Mouse (Mus musculus) intestine, embryonic 14.5 days (tissue): ENCODE measurements around the gene Kbtbd12. TPM values are rescaled to one million over a fixed set of nuclear protein-coding genes. Genes with fewer than 3 reads are reported as not detected.

Source experiments
- ATAC-seq: fragments of 200-750 bp; cut with Nextera tagmentation; replicated peaks from 2 replicates; pipeline ENCODE4 v1.8.0; 2017; ENCODE audit warnings: low read depth, moderate number of reproducible peaks, moderate TSS enrichment, moderate library complexity; ENCODE audit not compliant: low FRiP score, low TSS enrichment
- DNase-seq: peaks from one replicate; pipeline ENCODE4 v3.0.0-alpha.2; 2018; ENCODE audit warnings: low spot score
- H3K27ac ChIP-seq: fragments of 300-500 bp; sonication (generic); 2 replicates; pipeline ENCODE4 v1.5.1; 2014; ENCODE audit warnings: low read depth, mild to moderate bottlenecking, control low read depth
- H3K27me3 ChIP-seq: fragments of 300-500 bp; sonication (generic); replicated peaks from 2 replicates; pipeline ENCODE4 v1.6.1; 2014; ENCODE audit warnings: low read length, control low read depth; ENCODE audit not compliant: control insufficient read depth, insufficient read depth
- H3K36me3 ChIP-seq: fragments of 300-500 bp; sonication (generic); 2 replicates; pipeline ENCODE4 v1.6.1; 2014; ENCODE audit warnings: low read length, control low read depth; ENCODE audit not compliant: control insufficient read depth, insufficient read depth
- H3K4me1 ChIP-seq: fragments of 300-500 bp; sonication (generic); replicated peaks from 2 replicates; pipeline ENCODE4 v1.6.1; 2014; ENCODE audit warnings: low read length, control low read depth, mixed read lengths; ENCODE audit not compliant: control insufficient read depth, insufficient read depth
- H3K4me2 ChIP-seq: fragments of 300-500 bp; sonication (generic); 2 replicates; pipeline ENCODE4 v1.6.1; 2014; ENCODE audit warnings: low read length
- H3K4me3 ChIP-seq: fragments of 300-500 bp; sonication (generic); 2 replicates; pipeline ENCODE4 v1.5.1; 2014; ENCODE audit warnings: low read depth, low read length, control low read depth, mixed read lengths
- H3K9ac ChIP-seq: fragments of 300-500 bp; sonication (generic); 2 replicates; pipeline ENCODE4 v1.6.1; 2014; ENCODE audit warnings: mild to moderate bottlenecking, low read length
- H3K9me3 ChIP-seq: fragments of 300-500 bp; sonication (generic); 2 replicates; pipeline ENCODE4 v1.6.1; 2016; ENCODE audit warnings: low read length, control low read depth; ENCODE audit not compliant: control insufficient read depth
- whole genome bisulfite sequencing: fragments of 180-500 bp; shearing (Covaris S2); extraction: QIAGEN DNeasy Blood & Tissue Kit; methylation state at CpG from one replicate; pipeline ENCODE4 v1.1.7; 2014; 5-methylcytosine and 5-hydroxymethylcytosine counted together
- polyA plus RNA-seq: library from polyadenylated mRNA; unstranded; fragments of >200 nt; fragmentation: Nextera tagmentation; extraction: Ambion mirVana; gene quantifications from 2 replicates; pipeline ENCODE4 v1.2.1, GENCODE M21; 2014

Kbtbd12 gene
- polyA plus RNA-seq, 1 experiment from 2014 or later = 0.26 TPM

GRCm38 (mm10) chr6:88549137-88549814 lies 88.5 kb downstream of the Kbtbd12 start:
- no peaks in the 10 kb centered on the region for H3K36me3 ChIP-seq
- no peak overlapping the region for H3K4me2 ChIP-seq
- 34% methylated on average over 4 of the region's 4 CpGs for WGBS
- H3K27ac ChIP-seq = no peak overlapping the region
- H3K9ac ChIP-seq = no peak overlapping the region
- DNase-seq (peak; percentile 95), ATAC-seq (no peak)
- no peak overlapping the region for H3K4me3 ChIP-seq
- peaks cover 17% of the 10 kb centered on the region for H3K27me3 ChIP-seq
- no peaks in the 10 kb centered on the region for H3K4me1 ChIP-seq
- H3K9me3 ChIP-seq = no peaks in the 10 kb centered on the region

GRCm38 (mm10) chr6:88548405-88549049 lies 89.2 kb downstream of the Kbtbd12 start:
- peak; percentile 20 for DNase-seq
- Histone ChIP-seq H3K4me1 (no peaks in the 10 kb centered on the region), H3K36me3 (no peaks in the 10 kb centered on the region), H3K27me3 (peaks cover 18% of the 10 kb centered on the region), H3K4me3 (no peak overlapping the region), H3K27ac (no peak overlapping the region), H3K9me3 (no peaks in the 10 kb centered on the region), H3K9ac (no peak overlapping the region), H3K4me2 (no peak overlapping the region)
- 79% methylated on average over 10 of the region's 10 CpGs for WGBS
- no peak for ATAC-seq

GRCm38 (mm10) chr6:88545397-88545790 lies 92.4 kb downstream of the Kbtbd12 start:
- no peaks in the 10 kb centered on the region for H3K36me3 ChIP-seq
- no peak overlapping the region for H3K4me2 ChIP-seq
- H3K9ac ChIP-seq = no peak overlapping the region
- ATAC-seq = no peak
- H3K4me1 ChIP-seq = no peaks in the 10 kb centered on the region
- WGBS = 38% methylated on average over 10 of the region's 10 CpGs
- DNase-seq = no peak
- H3K27me3 ChIP-seq = peaks cover 18% of the 10 kb centered on the region
- H3K9me3 ChIP-seq = no peaks in the 10 kb centered on the region
- H3K4me3 ChIP-seq = no peak overlapping the region
- H3K27ac ChIP-seq = no peak overlapping the region

- Histone ChIP-seq H3K9ac (no peak overlapping the region), H3K9me3 (no peaks in the 10 kb centered on the region), H3K27me3 (peaks cover 18% of the 10 kb centered on the region), H3K27ac (no peak overlapping the region), H3K4me1 (no peaks in the 10 kb centered on the region), H3K4me3 (no peak overlapping the region), H3K4me2 (no peak overlapping the region), H3K36me3 (no peaks in the 10 kb centered on the region)
- WGBS = 46% methylated on average over 11 of the region's 11 CpGs
- DNase-seq (no peak), ATAC-seq (no peak)
These were observed 92.9 kb downstream of the Kbtbd12 start for GRCm38 (mm10) chr6:88544644-88545396.

GRCm38 (mm10) chr6:88544241-88544640 lies 93.5 kb downstream of the Kbtbd12 start:
- H3K27me3 ChIP-seq = peaks cover 18% of the 10 kb centered on the region
- H3K4me3 ChIP-seq = no peak overlapping the region
- no peaks in the 10 kb centered on the region for H3K9me3 ChIP-seq
- H3K27ac ChIP-seq = no peak overlapping the region
- 88% methylated on average over 3 of the region's 3 CpGs for WGBS
- no peak for ATAC-seq
- no peak for DNase-seq
- H3K4me1 ChIP-seq = no peaks in the 10 kb centered on the region
- no peak overlapping the region for H3K4me2 ChIP-seq
- no peaks in the 10 kb centered on the region for H3K36me3 ChIP-seq
- no peak overlapping the region for H3K9ac ChIP-seq

- Histone ChIP-seq H3K9ac (no peak overlapping the region), H3K9me3 (no peaks in the 10 kb centered on the region), H3K4me3 (no peak overlapping the region), H3K4me1 (no peaks in the 10 kb centered on the region), H3K4me2 (no peak overlapping the region), H3K27me3 (peaks cover 4% of the 10 kb centered on the region; the same call in 1 of the 2 replicates), H3K36me3 (no peaks in the 10 kb centered on the region), H3K27ac (no peak overlapping the region)
- DNase-seq (no peak), ATAC-seq (no peak)
- WGBS = 69% methylated on average over 2 of the region's 2 CpGs
These were observed 97.5 kb downstream of the Kbtbd12 start for GRCm38 (mm10) chr6:88540093-88540755.

- Histone ChIP-seq H3K27me3 (no peaks in the 10 kb centered on the region), H3K27ac (no peak overlapping the region), H3K9me3 (no peaks in the 10 kb centered on the region), H3K36me3 (no peaks in the 10 kb centered on the region), H3K9ac (no peak overlapping the region), H3K4me1 (no peaks in the 10 kb centered on the region), H3K4me2 (no peak overlapping the region), H3K4me3 (no peak overlapping the region)
- DNase-seq = no peak
- no peak for ATAC-seq
These were observed 107.4 kb downstream of the Kbtbd12 start for GRCm38 (mm10) chr6:88530306-88530705.

- Histone ChIP-seq H3K27me3 (no peaks in the 10 kb centered on the region), H3K9ac (no peak overlapping the region), H3K36me3 (no peaks in the 10 kb centered on the region), H3K4me1 (peaks cover 7% of the 10 kb centered on the region), H3K27ac (no peak overlapping the region), H3K9me3 (no peaks in the 10 kb centered on the region), H3K4me2 (no peak overlapping the region), H3K4me3 (no peak overlapping the region)
- WGBS = 82% methylated on average over 4 of the region's 4 CpGs
- ATAC-seq (no peak), DNase-seq (no peak)
These were observed 113.7 kb downstream of the Kbtbd12 start for GRCm38 (mm10) chr6:88524056-88524455.
